Mouse (Mus musculus) regulatory T cell (primary cell): ENCODE data around the gene Mad2l1bp.

ENCODE experiments used
- in situ Hi-C: fragments of 300-600 bp; cut with MboI, MseI; formaldehyde crosslinking; loops from one replicate; pipeline ENCODE4 v1.15.1; 2025; ENCODE audit warnings: high pct_unique_total_duplicates

Gene Mad2l1bp

DNA sequence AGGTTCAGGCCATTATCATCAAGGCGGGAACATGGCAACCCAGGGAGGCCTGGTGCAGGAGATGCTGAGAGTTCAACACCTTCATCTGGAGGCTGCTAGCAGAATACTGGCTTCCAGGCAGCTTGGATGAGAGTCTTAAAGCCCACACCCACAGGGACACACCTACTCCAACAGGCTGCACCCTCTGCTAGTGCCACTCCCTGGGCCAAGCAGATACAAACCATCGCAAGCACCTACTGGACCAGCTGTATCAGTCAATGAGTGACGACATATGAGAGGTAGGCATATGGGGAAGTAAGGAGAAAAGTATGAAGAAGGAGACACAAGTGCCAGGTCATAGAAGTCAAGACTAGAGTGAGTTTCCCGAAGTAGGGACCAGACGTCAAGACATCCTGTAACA lies 3.3 kb upstream of the Mad2l1bp start:
- in situ Hi-C loops = no loop called here

GRCm38 (mm10) chr17:46154336-46154735 lies 983 bp upstream of the Mad2l1bp start:
- in situ Hi-C loops = no loop called here

DNA sequence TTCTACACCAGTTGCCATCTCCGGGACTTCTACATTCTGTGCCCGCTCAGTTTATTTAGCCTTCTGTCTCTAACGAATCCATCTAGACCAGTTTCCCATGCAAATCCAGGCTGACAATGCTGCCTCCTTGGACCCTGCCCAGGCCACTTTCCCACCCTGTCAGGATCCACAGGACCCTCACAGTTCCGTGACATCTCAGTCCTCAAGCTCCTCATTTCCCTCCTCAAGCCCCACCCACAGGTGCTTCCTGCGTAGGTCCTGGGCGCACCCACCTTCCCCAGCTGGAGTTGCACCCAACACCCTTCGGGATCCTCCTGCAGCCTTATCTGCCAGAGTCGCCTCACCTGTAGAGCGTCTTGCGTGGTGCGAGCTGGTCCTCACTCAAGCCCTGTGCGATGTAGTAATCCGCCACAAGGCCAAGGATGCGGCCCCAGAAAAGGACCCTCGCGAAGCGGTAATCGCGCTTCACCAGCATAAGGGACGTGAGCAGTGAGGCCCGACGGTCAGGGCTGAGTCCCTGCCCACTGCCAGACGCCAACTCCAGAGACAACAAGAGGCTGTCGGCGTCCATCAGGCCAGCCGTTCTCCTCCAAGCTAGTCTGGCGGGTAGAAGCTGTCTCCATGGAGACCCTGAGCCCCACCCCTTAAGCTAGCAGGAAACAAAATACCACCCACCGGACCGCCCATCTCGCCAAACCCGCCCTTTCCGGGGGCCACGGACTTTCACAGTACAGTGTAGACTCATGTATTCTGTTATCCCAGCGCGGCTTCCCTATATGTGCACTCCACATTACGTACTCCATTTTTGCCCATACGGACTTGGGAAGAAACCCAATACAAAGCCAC lies 9.6 kb downstream of the Mad2l1bp start, which contains the start of gene Rsph9:
Gene Rsph9, minus strand, starts transcription at position 639 of the 846 bp plus-strand sequence.
- in situ Hi-C loops = no loop called here

- in situ Hi-C loops = no loop called here
Observed at GRCm38 (mm10) chr17:46139872-46140271, 13.5 kb downstream of the Mad2l1bp start.

GRCm38 (mm10) chr17:46138563-46139236 lies 14.7 kb downstream of the Mad2l1bp start:
- in situ Hi-C loops = no loop called here

DNA sequence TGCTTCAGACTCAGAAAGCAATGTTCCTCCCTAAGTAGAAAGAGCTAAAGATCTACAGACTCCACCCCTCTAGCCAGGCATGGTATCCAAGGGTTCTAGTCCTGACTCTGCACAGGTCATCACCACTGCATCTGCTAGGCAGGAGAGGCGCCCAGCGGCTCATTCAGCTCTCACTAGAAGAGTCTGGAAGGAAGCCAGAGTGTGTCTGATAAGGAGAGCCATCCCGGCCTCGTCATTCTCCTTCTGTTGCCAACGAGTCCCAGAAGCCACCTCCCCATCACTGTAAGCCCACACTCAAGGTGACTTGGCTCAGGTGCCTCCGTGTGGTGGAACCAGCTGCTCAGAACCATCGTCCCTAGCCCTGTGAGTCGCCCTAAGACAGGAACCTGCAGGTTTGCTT lies 20.5 kb downstream of the Mad2l1bp start:
- in situ Hi-C loops = no loop called here

DNA sequence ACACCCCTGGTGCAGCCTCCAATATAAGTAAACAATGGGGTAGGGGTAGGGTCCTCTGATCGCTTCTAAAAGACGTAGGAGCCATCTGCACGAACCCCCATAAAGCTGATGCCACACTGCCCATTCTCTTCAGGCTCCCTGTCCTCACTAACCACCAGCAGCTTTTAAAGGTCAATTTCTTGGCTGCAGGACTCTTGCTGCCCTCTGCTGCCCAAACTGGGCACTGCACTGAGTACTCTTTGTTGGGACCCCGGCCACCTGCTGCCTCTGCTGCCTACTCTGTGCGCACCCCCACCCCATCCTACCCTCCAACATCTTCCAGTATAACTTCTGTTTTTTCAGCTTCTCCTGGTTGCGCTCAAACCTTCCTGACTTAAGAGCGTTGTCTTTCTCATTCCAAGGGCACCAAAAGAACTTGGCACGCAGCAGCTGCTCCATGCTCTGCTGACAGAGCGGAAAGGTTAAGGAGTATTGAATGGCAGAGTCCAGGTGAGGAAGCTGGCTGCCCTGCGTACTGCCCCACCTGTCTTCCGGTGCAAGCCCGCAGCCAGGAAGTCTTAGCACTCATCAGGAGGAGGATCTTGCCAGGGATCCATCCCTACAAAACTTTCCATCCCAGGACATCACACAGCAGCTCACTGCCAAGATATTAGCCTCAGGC lies 21.2 kb downstream of the Mad2l1bp start:
- in situ Hi-C loops = no loop called here

- in situ Hi-C loops = no loop called here
Observed at GRCm38 (mm10) chr17:46129741-46130498, 23.4 kb downstream of the Mad2l1bp start.

DNA sequence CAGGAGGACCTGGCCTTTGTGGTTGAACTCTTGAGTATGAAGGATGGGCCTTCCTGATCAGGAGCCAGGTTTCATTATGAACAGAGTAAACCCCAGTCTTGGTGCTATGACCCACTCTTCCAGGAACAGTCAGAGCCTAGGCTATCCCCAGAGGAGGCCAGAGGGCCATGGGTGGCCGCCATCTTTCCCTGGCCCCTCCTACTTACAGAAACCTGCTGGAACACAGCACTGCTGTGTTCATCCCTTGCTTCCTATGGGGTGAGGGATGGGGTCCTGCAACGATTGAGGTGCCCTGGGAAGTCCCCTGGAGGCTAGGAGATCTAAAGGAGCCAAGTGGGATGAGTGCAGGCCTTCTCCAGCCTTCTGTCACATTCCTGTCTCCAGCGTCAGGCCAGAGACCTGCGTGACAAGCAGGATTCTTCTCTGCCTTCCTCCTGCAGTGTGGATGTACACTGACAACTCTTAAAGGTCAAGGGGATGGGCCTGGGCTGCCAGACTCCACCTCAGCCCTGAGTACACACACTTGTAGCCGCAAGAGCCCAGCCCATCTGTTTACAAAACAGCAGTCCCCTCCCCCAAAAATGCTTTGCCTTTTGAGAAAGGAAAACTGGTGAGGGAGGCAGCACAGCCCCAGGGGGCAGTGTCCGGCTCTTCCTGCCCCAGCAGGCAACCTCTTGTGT lies 25.4 kb downstream of the Mad2l1bp start:
- in situ Hi-C loops = no loop called here

- in situ Hi-C loops = no loop called here
Observed at GRCm38 (mm10) chr17:46126608-46127007, 26.7 kb downstream of the Mad2l1bp start.

DNA sequence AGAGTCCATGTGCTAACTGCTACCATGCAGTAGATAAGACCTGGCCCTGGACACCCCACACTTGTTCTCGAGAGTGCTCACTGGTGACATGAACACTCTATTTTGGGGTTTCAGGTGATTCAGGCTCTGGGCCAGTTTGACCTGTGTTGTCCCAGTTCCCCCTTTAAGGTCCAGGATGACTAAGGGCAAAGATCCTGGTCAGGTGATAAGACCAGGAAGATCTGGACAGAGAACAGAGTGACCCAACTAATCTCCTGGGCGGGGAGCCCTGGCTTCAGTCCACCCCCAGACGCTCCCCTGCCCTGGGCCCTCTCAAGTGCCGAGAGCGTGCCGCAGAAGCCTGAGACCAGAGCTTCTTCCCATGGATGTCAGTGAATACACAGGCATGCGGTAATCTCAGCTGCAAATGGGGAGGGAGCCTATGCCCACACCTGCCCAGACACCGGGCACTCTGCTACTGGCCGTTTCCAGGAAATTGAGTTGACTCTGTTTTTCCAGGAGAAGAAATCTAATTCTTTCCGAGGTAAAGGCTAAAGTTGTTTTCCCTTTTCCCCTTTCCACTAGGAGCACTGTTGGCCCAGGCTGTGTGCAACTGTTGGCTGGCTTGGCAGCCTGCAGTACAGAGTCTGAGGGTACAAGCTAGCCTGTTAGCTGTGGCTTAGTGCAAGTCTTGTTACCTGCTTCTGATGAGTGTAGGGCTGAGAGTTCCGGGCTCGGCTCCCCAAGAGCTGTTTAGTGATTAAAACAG lies 29.2 kb downstream of the Mad2l1bp start:
- in situ Hi-C loops = no loop called here

DNA sequence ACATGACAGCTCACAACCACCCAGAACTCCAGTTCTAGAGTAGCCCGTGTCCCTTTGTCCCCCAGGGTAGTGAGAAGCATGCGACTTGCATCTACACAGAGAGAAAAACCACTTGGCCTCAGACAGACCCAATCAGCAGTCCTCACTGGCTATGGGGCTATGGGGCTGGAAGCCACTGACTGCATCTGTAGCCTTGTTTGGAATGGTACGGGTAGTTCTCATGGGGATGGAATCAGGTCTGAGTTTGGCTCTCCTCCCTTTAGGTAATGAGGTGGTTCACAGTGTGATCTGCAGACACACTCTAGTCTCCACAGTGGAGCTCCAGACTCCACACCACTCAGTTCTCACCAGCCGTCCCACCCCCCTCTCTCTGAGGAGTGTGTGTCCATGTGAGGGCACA lies 30.1 kb downstream of the Mad2l1bp start:
- in situ Hi-C loops = no loop called here

- in situ Hi-C loops = no loop called here
Observed at GRCm38 (mm10) chr17:46122791-46123190, 30.6 kb downstream of the Mad2l1bp start.

- in situ Hi-C loops = loop anchor here (5.0 kb wide), 1 partner anchor 392 kb away; no protein-coding TSS in a partner anchor
Observed at GRCm38 (mm10) chr17:46119641-46120040, 33.7 kb downstream of the Mad2l1bp start.

DNA sequence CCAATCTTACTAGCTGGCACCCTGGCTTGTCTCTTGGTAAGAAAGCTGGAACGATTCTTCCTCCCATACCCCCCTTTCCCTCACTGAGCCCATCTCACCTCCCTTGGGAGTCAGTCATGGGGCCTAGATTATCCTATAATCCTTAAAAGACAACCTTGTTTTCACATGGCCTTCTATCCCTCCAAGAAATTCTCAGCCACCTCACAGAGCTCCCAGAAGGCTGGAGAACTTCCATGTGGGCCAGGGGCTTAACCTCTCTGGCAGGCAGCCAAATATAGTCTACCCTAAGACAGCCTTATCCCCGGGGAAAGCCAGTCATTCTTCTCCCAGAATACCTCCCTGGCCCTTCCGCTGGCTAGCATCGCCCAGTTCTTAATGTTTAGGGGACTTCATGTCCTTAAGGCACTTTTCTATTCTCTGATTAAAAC lies 34.9 kb downstream of the Mad2l1bp start:
- in situ Hi-C loops = loop anchor here (5.0 kb wide), 1 partner anchor 391 kb away; no protein-coding TSS in a partner anchor

DNA sequence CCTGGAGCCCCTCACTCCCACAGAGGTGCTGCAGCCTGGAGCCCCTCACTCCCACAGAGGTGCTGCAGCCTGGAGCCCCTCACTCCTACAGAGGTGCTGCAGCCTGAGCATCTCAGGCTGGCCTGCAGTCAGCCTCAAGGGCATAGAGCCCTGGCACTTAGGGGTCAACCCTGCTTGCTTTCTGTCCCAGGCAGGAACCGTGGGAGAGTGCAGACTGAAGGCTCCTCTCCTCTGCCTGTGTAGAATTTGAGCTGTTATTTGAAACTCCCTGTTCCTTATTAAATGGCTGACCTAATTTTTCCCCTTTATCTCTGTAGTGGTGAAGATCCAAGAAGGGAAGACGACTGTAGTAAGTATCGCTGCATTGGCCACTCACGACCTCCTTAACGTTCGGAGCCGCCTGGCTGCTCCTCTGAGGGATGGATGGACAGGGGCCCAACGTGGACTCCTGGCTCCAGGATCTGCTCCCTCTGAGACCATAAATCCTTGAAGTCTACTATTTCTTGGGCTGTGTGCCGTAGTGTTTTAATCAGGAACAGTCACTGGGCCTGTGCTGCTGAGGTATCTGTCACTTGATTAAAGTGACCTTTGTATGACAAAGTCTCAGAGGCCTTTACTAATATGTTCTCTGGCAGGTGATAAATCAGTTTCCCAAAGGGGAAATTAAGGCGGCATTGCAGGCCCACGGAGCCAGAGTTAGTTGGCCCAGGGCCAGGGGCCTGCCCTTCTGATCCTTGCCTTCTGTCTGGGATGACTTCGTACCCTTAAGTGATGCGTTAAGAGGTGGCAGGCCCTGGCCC lies 35.5 kb downstream of the Mad2l1bp start:
- in situ Hi-C loops = loop anchor here (5.0 kb wide), 1 partner anchor 391 kb away; no protein-coding TSS in a partner anchor

- in situ Hi-C loops = loop anchor here (5.0 kb wide), 1 partner anchor 390 kb away; no protein-coding TSS in a partner anchor
Observed at GRCm38 (mm10) chr17:46116881-46117280, 36.5 kb downstream of the Mad2l1bp start.

- in situ Hi-C loops = loop anchor here (5.0 kb wide), 1 partner anchor 389 kb away; no protein-coding TSS in a partner anchor
Observed at GRCm38 (mm10) chr17:46116138-46116537, 37.2 kb downstream of the Mad2l1bp start.

- in situ Hi-C loops = loop anchor here (5.0 kb wide), 1 partner anchor 388 kb away; no protein-coding TSS in a partner anchor
Observed at GRCm38 (mm10) chr17:46115489-46115888, 37.9 kb downstream of the Mad2l1bp start.
